Mouse (Mus musculus) adrenal gland, adult 18-20 months (tissue): ENCODE measurements around the gene Bnip3. TPM values are rescaled to one million over a fixed set of nuclear protein-coding genes. Genes with fewer than 3 reads are reported as not detected.
A peak's percentile ranks its signal among the peaks of the same experiment; 100 is the strongest.

ENCODE experiments used
- DNase-seq, 2 experiments: peaks; one replicate each; pipeline ENCODE4 v3.0.0; 2021 to 2022; ENCODE audit warnings: low spot score in 2 of 2
- long read RNA-seq, 2 experiments: library from polyadenylated mRNA; stranded (forward); transcript quantifications; one replicate each; pipeline ENCODE4 v2.0.0; 2021
- total RNA-seq, 2 experiments: library from RNA; stranded (reverse); gene quantifications; 1 replicate in 1 of 2; 2 replicates in 1 of 2; pipeline ENCODE4 v1.2.3; 2021

Bnip3 gene
- total RNA-seq: 100 to 1,000 TPM; 143 to 261 TPM
- long read RNA-seq, experiment 1, transcript Bnip3-201 (6 exons, 1,756 nt): major isoform, 121 of 129 reads
- long read RNA-seq, experiment 1, partial matches to known transcripts: 5 of 129 reads
- long read RNA-seq, experiment 1, other reads (novel, unspliced or antisense): 3 of 129 reads
- long read RNA-seq, experiment 2, transcript Bnip3-201 (6 exons, 1,756 nt): major isoform, 550 of 579 reads
- long read RNA-seq, experiment 2, partial matches to known transcripts: 19 of 579 reads
- long read RNA-seq, experiment 2, other reads (novel, unspliced or antisense): 10 of 579 reads

DNA sequence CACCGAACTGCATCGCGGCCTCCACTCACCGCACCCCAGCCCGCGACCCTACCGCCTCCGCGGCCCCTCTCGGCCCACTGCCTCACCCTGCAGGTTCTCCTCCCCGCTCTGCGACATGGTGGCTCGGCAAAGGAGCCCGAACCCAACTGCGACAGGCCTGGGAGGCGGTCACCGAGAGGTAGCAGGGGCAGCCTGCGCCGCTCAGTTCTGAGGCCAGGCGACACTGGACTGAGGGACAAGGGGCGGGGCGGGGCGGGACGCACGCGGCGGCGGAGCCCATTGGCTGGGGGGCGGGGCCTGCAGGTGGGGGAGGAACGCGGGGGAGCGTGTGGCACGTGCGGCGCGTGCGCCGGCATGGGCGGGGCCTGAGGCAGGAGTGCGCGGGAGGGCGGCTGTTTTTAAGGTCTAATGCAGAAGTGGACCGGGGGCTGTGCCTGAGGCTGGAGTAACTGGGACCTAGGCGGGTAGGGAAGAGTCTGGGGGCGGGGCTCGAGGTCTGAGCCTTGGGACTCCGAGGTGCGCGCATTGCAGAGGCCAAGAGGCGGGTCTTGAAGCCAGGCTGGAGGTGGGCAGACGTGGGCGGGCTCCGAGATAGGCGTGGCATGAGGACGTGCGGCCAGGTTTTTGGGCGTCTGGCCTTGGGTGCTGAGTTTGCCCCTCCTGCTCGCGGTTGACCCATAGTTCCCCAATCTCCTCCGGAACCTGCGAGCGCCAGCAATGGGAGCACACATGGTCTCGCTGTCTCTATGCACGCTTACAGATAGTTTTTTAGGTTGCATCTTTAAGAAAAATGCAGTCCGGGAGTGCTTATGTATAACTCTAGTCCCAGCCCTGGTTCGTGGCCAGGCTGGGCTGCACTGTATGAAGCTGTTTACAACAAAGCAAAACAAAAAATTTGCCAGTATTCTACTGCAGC is at the start of gene Bnip3:
Gene Bnip3, minus strand, starts transcription at position 243 of the 916 bp plus-strand sequence.
- peak; percentile 90 to 92 for DNase-seq

DNA sequence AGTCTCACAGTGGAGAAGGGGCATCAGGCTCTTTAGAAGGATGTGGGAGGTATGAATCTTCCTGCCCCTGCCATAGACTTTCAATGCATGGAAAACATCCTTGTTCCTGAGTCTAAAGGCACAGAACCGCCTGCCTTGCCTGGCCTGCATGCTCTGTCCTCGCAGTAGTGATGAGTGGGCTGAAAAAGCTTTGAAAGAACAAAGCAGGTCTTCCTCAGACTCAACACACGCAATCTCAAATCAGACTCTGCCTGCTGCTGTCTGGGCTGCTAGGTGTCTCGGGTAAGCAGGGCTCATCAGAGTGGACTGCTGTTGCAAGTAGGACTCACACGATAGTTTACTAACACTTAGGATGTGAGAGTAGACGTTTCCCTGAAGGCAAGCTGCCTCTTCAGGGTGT is 47.8 kb upstream of the Bnip3 start:
- DNase-seq: no peak

DNA sequence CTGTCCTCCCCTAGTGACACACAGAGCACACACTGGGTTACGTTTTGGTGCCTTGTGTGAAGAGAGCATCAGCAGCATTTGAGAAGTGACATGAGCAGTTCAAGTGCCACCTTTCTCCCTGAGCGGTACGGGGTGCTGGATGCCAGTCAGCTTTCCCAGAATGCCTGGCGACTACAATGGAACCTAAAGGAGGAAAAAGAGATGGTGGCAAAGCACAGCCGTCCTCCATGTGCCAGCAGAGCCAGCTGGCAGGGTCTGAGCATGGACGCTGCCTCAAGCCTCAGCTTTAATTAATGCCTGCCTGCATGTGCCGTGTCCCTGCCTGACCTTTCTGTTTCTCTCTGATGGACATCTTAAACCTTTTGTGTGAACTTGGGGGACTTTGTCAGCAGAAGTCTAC is 46.5 kb upstream of the Bnip3 start:
- no peak for DNase-seq

DNA sequence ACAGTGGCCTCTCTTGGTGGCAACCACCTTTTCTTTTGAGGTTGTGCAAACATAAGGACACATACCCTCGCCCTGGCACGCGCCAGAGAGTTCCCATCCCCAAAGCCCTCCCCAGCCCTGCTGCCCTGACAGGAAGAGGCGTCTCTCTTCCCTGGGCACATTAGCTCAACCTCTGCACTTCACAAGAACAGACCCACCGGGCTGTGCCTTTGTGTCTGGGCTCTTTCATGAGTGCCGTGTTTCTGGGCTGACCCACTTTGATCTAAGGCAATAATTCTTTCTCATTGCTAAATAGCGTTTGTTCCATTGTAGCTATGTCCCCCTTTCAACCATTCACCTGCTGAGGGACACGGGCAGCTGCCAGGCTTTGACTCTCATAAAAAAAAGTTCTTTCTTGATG is 39.0 kb upstream of the Bnip3 start:
- DNase-seq: no peak

DNA sequence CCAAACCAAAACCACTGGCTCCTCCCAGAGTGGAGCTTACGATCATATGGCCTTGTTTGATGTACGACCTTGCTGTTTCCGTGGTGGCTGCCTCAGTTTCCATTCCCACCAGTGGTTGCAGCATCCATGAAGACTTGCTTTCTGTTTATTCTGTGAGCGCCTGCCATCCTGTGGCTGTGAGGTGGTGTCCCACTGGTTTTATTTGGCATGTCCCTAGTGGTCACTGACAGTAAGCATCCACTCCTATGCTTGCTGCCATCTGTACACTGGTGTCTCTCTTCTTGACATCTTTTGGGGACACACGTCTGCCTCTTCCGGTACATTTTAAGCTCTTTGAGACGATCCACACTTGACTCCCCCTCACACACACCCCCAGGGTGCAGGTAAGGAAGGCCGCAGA is 38.4 kb upstream of the Bnip3 start:
- DNase-seq: no peak

DNA sequence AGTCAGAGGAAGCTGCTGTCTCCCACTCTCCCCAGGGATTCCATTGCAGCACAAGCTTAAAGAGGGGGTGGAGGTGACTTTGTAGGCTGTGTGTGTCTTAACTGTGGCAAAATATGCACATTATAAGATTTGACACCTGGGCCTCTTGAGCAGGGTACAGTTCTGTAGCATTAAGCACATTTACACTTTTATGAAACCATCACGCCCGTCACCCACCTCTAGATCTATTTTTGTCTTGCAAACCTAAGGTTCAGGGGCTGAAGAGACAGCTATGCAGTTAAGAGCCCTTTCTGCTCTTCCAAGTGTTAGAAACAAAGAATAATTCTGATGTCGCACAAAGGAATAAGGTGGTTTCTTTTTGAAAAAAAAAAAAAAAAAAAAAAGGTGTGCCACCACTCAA is 36.3 kb upstream of the Bnip3 start:
- no peak for DNase-seq

DNA sequence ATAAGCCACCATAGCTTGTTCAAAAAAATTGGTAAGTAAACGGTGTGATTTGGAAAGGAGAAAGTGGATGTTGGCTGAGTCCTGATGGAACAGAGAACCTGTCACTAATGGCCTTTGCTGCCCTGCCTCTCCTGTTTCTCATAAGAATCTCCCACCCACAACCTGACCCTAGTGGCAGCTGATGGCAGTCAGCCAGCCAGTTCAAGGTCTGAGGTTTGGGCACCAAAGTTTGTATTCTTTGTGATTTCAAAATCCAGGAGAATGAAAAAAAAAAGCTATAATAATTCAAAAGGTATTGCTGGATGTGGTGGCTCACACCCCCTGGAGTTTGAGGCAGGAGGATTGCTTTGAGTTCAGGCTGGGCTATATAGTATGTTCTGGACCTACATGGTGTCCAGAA is 33.0 kb upstream of the Bnip3 start:
- no peak for DNase-seq

DNA sequence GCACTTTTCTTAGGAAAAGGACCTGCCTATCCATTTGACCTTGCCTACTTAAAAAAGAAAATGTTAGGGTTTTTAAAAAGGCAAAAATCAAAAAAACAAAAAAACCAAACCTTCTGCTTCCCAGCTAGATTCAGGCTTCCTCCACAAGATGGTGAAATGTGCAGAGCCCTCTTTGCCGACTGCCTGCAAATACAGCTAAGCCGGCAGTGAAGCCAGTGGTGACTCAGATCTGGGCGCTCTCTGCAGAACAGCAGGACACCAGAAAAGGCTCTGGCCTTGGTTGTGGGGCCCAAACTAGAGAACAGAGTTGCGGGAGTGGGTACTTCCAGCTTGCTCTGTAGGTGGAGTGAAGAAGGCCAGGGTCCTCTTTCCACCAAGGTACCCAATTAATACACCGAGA is 32.3 kb upstream of the Bnip3 start:
- DNase-seq: no peak

DNA sequence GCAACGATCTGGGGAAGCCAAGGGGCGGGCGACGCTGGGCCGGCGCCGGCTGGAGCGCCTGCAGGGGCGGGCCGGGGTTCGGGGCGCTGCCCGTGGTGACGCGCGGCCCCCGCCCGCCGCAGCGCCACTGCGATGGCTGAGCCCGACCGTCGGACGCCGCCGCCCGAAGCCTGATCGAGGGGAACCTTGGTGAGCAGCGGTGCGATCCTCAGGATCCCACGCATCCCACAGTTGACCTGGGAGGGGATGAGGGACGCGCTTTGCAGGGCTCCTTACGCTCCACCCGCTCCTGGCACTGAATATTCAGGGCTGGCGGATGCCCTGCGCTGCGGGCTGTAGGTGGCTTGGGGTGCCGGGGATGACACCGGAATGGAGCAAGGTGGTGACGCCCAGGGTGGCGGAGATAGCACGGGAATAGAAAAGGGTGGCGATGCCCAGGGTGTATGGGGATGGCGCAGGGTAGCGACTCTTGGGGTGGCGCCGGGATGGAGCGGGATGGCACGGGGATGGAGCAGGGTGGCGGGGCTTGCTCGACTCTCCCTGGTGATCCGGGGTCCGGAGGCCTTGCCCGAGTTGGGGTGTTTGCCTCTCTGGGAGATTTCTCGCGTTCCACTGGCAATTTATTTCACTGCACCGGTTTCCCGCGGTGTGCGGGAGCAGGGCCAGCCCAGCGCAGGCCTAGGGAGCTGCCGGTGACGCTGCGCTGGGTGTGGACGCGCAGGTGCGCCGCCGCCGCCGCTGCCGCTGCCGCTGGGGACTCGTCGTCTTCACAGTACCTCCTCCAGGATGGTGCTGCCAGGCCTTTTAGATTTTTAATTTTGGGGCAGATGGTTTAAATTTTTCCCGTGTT is 31.5 kb upstream of the Bnip3 start, which contains the start of gene Jakmip3:
Gene Jakmip3, plus strand, starts transcription at position 119 of the 850 bp plus-strand sequence.
- peak; percentile 26 to 31 for DNase-seq

DNA sequence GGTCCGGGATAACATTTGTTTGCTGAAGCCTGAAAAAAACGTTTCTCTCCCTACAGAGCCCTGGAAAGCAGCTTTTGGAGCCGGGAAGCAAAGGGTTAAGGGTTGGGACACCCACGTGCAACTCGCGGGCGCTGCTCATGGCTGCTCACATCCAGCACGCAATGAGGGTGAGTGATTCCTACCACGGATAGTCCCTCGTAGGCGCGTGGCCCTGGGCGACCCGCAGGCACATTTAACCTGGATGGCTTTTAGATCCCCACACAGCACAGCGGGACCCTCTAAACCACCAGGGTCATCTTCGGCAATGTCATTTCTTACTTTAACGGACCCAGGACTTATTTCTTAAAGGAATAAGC is 30.9 kb upstream of the Bnip3 start:
- DNase-seq: peak; percentile 22 to 32

DNA sequence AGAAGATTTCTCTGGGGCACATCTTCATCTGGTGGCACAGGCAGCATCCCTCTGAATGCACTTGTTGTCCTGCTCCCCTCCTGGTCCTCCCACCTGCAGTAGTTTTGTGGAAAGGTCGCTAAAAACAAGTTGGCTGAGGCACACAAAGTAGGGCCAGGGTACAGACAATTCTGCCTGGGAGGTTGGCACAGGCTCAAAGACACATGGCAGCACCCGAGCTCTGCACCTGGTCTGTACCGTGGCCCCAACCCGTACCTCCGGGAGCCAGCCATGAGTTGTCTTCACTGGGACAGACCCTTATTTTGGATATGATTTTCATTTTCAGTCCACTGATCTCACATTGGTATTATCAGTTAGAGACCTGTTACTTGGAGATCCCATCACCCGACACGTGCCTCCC is 29.7 kb upstream of the Bnip3 start:
- no peak for DNase-seq

DNA sequence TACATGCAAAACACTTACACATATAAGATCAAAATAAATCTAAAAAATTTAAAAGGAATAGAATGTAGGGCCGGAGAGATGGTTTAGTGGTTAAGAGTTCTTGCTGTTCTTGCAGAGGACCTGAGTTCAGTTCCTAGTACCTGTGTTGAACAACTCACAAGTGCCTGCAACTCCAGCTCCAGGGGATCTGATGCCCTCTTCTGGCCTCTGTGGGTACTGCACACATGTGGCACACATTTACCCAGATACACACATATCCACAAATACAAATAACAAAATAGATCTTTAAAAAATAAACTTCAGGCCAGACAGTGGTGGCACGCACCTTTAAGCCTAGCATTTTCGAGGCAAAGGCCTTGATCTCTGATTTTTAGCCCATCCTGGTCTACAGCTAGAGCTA is 25.2 kb upstream of the Bnip3 start:
- no peak for DNase-seq

DNA sequence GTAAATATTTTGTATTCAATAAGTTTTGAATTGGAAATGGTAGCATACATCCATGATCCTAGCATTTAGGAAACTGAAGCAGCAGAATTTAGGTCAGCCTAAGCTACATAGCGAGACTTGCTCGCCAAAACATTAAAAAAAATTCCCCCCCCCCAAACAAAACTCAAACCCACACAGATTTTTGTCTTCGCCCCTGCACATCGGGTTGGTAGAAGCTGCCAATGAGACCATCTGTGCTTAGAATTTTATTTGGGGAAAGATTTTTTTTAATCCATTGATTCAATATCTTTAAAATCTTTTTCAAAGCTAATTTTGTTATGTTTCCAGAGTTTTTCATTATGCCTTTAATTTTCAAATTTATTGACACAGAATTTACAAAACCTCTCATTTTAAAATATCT is 19.1 kb upstream of the Bnip3 start:
- DNase-seq: no peak

DNA sequence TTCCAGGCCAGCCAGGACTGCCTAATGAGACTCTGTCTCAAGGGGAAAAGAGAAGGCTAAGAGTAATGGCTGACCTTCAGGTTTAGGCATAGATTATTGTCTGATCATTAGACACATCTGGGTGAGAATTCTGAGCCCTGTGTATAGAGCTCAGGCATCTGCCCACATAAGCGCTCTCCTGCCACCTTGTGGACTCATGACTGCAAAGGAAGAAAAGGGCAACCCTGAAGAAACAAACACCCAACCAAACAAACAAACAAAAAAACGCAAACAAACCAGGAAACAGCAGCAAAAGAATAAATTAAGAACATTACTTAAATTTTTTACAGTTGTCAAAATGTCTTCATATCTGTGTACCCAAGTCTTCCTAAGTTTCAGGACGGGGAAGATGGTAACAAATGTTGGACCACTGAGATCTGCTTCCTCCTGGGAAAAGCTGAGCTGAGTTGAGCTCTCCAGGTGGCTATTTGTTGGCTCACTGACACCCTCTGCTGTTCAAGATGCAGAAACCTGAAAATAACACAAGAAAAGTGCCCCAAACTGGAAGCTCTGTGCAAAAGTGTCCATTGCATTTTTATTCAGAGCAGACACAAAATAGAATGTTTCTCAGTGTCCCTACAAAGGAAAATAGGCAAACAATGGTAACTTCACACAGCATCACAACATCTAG is 14.6 kb upstream of the Bnip3 start:
- DNase-seq: no peak

DNA sequence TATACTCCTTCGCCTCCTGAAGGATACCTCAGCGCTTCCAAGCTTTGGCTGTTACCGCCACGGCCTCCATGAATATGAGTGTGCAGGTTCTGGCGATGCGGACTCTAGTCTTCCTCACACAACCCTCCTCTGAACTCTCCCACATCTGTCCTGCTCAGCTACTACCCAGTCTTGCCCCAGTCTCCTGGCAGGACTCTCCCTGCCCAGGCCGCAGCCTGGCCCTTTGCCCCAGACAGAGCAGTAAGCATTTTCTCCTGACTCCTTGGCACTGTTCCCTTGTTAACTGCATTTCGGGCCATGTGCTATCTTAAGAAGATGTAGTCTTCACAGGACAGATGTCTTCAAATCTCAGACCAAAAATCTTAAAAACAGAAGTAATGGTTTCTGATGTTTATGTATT is 12.3 kb upstream of the Bnip3 start:
- no peak for DNase-seq

DNA sequence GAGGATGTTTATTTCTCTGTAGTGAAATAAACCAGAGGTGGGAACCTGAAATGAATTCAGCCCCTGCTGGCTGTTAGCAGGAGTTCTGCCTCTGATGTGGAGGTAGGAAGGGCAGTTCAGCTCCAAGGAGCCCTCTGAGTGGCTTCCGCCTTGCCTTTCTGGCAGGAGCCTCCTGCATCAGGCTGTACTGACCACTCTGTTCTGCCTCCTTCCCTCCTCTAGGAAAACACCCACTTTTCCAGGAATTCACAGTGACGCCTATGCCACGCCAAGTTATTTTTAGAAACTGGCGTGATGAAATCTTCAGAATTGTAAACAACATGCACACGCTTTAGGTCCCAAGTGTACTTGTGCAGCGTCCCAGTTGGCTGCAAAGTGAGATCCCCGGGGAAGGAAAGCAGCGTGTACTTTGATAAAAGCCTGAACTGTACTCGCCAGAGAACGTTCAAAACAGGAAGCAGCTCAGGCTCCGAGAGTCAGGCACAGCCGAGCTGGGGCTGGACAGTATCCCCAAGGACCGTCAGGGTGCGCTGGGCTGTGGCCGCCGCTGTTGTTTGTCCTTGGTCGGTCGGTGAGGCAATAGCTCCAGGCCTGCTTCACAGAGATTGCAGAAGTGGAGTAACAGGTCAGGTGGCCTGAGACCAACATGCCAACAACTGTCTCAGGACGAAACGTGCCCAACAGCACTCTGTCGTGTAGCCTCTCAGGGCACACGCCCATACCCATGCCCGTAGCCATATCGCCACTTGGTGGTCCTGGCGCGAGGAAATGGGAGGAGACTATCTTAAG is 10.0 kb upstream of the Bnip3 start:
- peak; percentile 67 to 79 for DNase-seq

DNA sequence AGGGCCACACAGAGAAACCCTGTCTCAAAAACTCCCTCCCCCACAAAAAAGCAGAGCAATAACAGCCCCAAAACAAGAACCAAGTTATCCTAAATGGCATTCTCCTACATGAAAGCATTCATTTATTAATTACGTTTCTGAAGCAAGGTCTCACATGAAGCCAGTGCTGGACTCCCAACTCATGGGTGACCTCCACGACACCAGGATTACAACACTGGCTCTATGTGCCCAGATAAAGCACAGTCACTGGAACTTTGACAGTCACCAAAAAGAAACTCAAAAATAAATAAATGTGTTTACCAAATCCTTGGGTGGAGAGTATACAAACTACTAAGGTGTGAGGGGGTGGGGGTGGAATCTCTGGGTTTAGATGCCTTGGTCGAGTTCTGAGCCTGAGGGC is 4.3 kb upstream of the Bnip3 start:
- DNase-seq: no peak

DNA sequence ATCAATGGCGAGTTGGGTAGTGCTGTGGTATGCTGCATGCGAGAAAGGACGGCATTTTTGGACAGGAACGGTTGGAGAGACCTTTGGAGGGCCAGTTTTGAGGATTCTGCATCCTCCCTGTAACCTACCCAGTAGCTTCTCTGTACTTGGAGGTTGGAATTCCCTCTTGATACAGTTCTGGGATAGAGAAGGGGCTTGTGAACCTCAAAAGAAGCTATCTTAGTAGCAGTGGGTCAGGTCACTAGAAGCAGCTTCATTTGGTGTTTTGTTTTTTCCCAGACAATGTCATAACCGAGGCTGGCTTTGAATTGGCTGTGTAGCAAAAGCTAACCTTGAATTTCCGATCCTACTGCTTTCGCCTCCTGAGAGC is 859 bp upstream of the Bnip3 start:
- no peak for DNase-seq

DNA sequence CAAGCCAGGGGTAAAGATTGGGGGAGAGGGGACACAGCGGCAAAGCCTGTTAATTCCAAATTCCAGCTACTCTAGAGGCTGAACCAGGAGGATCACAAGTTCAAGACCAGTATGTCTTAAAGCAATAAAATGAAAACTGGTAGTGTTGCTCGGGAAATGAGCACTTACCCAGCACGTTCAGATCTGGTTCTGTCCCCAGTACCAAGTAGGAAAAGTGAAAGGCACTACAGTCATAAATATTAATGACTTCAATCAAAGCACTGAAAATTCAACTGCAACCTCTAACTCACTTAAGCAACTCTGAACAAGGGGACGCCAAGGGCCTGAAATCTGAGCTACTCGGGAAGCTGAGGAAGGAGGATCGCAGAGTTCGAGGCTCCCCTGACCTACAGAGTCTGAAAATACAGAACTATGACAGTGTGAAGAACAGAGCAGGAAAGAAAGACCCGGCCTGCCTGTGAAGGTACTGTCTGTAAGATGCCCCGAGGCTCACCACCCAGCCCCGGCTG is 497 bp downstream of the Bnip3 start:
- DNase-seq: no peak

DNA sequence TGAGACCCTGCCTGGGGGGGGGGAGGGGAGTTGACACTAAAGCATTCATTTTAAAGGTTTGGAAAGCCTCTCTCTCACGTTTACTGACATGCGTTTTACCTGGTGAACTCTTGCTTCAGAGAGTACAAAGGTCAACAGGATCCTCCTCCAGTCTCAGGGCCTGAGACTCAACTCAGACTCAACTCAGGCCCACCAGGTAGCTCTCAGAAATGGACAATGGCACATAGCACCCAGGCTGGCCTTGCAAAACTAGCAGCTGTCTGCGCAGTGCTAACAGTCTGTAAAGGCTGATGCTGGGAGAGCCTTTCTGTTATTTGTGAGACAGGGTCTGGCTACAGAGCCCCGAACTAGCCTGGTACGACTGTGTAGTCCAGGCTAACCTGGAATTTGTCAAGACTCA is 1.3 kb downstream of the Bnip3 start:
- DNase-seq: no peak
